Mouse (Mus musculus) small intestine, adult 2 months (tissue): ENCODE results near the gene Piwil1. TPM values are rescaled to one million over a fixed set of nuclear protein-coding genes. Genes with fewer than 3 reads are reported as not detected.

Experiments used
- H3K27ac ChIP-seq: fragments of 200-500 bp; 2 replicates; pipeline ENCODE4 v1.5.1; 2012; ENCODE audit warnings: low read depth, low read length, control low read depth, inconsistent platforms; ENCODE audit not compliant: insufficient read depth
- H3K27me3 ChIP-seq: fragments of 200-500 bp; 2 replicates; pipeline ENCODE4 v1.6.1; 2012; ENCODE audit warnings: mild to moderate bottlenecking, moderate library complexity, low read length, inconsistent platforms; ENCODE audit not compliant: control insufficient read depth, insufficient read depth
- H3K36me3 ChIP-seq: fragments of 200-500 bp; 2 replicates; pipeline ENCODE4 v1.6.1; 2012; ENCODE audit warnings: mild to moderate bottlenecking, low read length, control low read depth, inconsistent platforms; ENCODE audit not compliant: control insufficient read depth, insufficient read depth
- H3K4me1 ChIP-seq: fragments of 200-500 bp; 2 replicates; pipeline ENCODE4 v1.6.1; 2012; ENCODE audit warnings: low read length, inconsistent platforms, mixed read lengths; ENCODE audit not compliant: control insufficient read depth, insufficient read depth, insufficient read length
- H3K4me3 ChIP-seq: fragments of 200-500 bp; 2 replicates; pipeline ENCODE4 v1.5.1; 2012; ENCODE audit warnings: low read depth, mild to moderate bottlenecking, control low read depth, inconsistent platforms, low read length, moderate library complexity
- CTCF ChIP-seq: fragments of 200-500 bp; IDR thresholded peaks from 2 replicates; pipeline ENCODE4 v1.5.1; 2012; ENCODE audit warnings: low read depth, mild to moderate bottlenecking, control low read depth, inconsistent platforms, low read length, moderate library complexity, mixed read lengths; ENCODE audit not compliant: insufficient replicate concordance, insufficient read length; ENCODE audit errors: extremely low read depth
- POLR2A ChIP-seq: fragments of 200-500 bp; IDR thresholded peaks from 2 replicates; pipeline ENCODE4 v1.6.1; 2012; ENCODE audit warnings: low read depth, mild to moderate bottlenecking, control low read depth, inconsistent platforms, low read length, moderate library complexity
- WGBS: fragments of 180-500 bp; shearing (Covaris S2); methylation state at CpG from one replicate; pipeline ENCODE4 v1.1.7; 2018; 5-methylcytosine and 5-hydroxymethylcytosine counted together
- polyA plus RNA-seq: library from polyadenylated mRNA; depleted of rRNA; stranded (reverse); fragments of >200 nt; gene quantifications from 2 replicates; pipeline ENCODE4 v1.2.3, GENCODE M21; 2012; rRNA removed

Piwil1 gene
- polyA plus RNA-seq, 1 experiment = not detected

DNA sequence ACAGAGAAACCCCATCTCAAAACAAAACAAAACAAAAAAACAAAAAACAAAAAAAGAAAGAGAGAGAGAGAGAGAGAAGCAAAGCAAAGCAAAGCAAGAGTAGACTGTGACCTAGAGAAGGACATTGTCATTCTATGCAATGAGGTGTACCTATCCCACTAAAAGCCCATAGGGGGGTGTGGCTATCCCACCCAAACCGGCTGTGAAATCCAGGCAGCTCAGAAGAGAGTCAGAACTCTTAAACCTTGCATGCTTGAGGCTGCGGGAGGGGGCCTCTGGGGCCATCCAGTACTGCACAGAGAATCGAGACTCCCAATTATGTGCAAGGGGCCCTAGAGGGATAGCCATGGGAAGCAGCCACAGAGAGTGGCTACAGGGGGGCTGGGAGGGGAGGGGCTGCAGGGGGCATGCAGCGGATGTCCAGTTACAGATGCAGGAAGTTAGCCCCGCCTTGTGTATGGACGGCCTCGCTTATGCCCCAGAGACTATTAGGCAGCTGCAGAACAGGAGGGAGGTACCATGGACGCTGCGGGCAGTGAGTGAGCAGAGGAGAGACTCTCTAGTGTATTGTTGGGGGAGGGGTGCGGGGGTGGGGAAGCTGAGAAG, 66.8 kb downstream of the Piwil1 start:
- TF ChIP-seq POLR2A (no peak), CTCF (no peak)
- Histone ChIP-seq H3K36me3 (no peaks in the 10 kb centered on the region), H3K4me3 (no peak overlapping the region), H3K4me1 (no peaks in the 10 kb centered on the region), H3K27ac (no peak overlapping the region), H3K27me3 (no peaks in the 10 kb centered on the region)
- WGBS = 15% methylated on average over 10 of the region's 10 CpGs

DNA sequence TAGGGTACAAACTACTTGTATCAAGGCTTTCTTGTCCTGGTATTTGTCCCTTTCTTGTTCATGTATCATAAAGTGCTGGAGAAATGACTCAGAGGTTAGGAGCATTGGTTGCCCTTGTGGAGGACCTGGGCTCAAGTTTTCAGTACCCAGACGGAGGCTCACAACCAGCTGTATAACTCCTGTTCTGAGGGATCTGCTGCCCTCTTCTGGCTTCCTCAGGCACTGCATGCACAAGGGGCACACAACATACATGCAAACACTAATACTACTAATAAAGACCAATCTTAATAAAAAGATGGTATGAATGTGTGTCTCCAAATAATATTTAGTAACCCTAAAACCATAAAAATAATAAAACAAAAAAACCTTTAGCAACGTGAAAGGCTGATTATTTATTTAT, 74.1 kb downstream of the Piwil1 start:
- no peaks in the 10 kb centered on the region for H3K36me3 ChIP-seq
- TF ChIP-seq POLR2A = no peak
- TF ChIP-seq CTCF = no peak
- 60% methylated on average over 2 of the region's 2 CpGs for WGBS
- no peaks in the 10 kb centered on the region for H3K4me1 ChIP-seq
- no peak overlapping the region for H3K4me3 ChIP-seq
- H3K27me3 ChIP-seq = no peaks in the 10 kb centered on the region
- no peak overlapping the region for H3K27ac ChIP-seq

DNA sequence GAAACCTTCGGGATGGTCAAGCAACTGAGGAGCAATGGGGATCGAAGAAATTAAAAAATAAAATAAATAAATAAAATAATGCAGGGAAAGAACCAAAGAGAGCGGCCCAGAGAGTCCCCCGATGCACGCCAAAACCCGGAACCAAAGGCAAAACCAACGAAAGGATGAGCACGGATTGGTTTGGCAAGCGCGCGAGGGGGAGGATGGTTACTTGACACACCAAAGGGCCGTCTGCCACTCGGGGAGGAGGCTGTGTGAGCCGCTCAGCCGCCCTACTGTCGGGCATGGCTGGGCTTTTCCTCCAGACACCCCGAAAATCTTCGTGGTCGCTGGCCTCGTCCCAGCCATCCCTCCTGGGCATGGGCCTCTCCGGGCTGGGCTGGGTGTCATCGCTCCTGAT, 79.3 kb downstream of the Piwil1 start:
- Histone ChIP-seq H3K4me3 (no peak overlapping the region), H3K36me3 (no peaks in the 10 kb centered on the region), H3K4me1 (no peaks in the 10 kb centered on the region), H3K27me3 (no peaks in the 10 kb centered on the region), H3K27ac (no peak overlapping the region)
- TF ChIP-seq POLR2A = no peak
- TF ChIP-seq CTCF = no peak
- 69% methylated on average over 22 of the region's 22 CpGs for WGBS

- H3K27me3 ChIP-seq = no peaks in the 10 kb centered on the region
- TF ChIP-seq CTCF = no peak
- no peak for TF ChIP-seq POLR2A
- no peak overlapping the region for H3K4me3 ChIP-seq
- no peak overlapping the region for H3K27ac ChIP-seq
- 92% methylated on average over 5 of the region's 5 CpGs for WGBS
- no peaks in the 10 kb centered on the region for H3K36me3 ChIP-seq
- no peaks in the 10 kb centered on the region for H3K4me1 ChIP-seq
These were observed 98.3 kb downstream of the Piwil1 start for GRCm38 (mm10) chr5:128800592-128800991.

Other genes with a start within 250 kb of the Piwil1 start
- gene Fzd10, start 101.7 kb upstream of the Piwil1 start, polyA plus RNA-seq = 0.46 and 0.70 TPM in 2 replicates